Mouse (Mus musculus) myocyte (in vitro differentiated cells): ENCODE measurements around the gene Olfr1161. TPM values are rescaled to one million over a fixed set of nuclear protein-coding genes. Genes with fewer than 3 reads are reported as not detected.

Source experiments
- H3K27me3 ChIP-seq: one replicate; pipeline ENCODE4 v1.6.1; 2011; ENCODE audit not compliant: control insufficient read depth, insufficient read depth, insufficient read length
- H3K36me3 ChIP-seq: one replicate; pipeline ENCODE4 v1.6.1; 2011; ENCODE audit not compliant: control insufficient read depth, insufficient read depth
- H3K4me2 ChIP-seq: one replicate; pipeline ENCODE4 v1.6.1; 2011; ENCODE audit warnings: low read depth, control low read depth
- H3K4me3 ChIP-seq: one replicate; pipeline ENCODE4 v1.5.1; 2011; ENCODE audit warnings: mild to moderate bottlenecking, control low read depth, moderate library complexity
- H3K79me2 ChIP-seq: one replicate; pipeline ENCODE4 v1.6.1; 2011; ENCODE audit not compliant: control insufficient read depth, insufficient read depth
- H3ac ChIP-seq: one replicate; pipeline ENCODE4 v1.6.1; 2011; ENCODE audit not compliant: control insufficient read depth, insufficient read length
- CEBPB ChIP-seq: IDR thresholded peaks from 2 replicates; pipeline ENCODE4 v1.6.1; 2011; ENCODE audit warnings: mild to moderate bottlenecking, moderate library complexity; ENCODE audit not compliant: poor library complexity, insufficient read depth, severe bottlenecking
- E2F4 ChIP-seq: IDR thresholded peaks from one replicate; pipeline ENCODE4 v1.6.1; 2011; ENCODE audit warnings: mild to moderate bottlenecking, control low read depth, moderate library complexity; ENCODE audit not compliant: insufficient read depth
- MAX ChIP-seq: IDR thresholded peaks from one replicate; pipeline ENCODE4 v1.6.1; 2011; ENCODE audit warnings: low read depth, mild to moderate bottlenecking, control low read depth
- MYOD1 ChIP-seq, 3 experiments: IDR thresholded peaks; one replicate each; pipeline ENCODE4 v1.6.1; 2011; ENCODE audit warnings: control low read depth in 2 of 3, low read depth in 2 of 3, mild to moderate bottlenecking in 2 of 3, moderate library complexity in 1 of 3; ENCODE audit not compliant: insufficient read length in 2 of 3, control insufficient read depth in 1 of 3
- MYOG ChIP-seq, 3 experiments: IDR thresholded peaks; one replicate each; pipeline ENCODE4 v1.6.1; 2011; ENCODE audit warnings: control low read depth in 2 of 3, low read depth in 2 of 3, mild to moderate bottlenecking in 2 of 3; ENCODE audit not compliant: insufficient read length in 2 of 3, control insufficient read depth in 1 of 3, insufficient read depth in 1 of 3
- POLR2A ChIP-seq: IDR thresholded peaks from one replicate; pipeline ENCODE4 v1.6.1; 2011; ENCODE audit warnings: low read depth, mild to moderate bottlenecking, control low read depth, moderate library complexity; ENCODE audit not compliant: insufficient read length
- POLR2AphosphoS2 ChIP-seq: IDR thresholded peaks from one replicate; pipeline ENCODE4 v1.6.1; 2011; ENCODE audit warnings: low read depth, control low read depth; ENCODE audit not compliant: insufficient read length
- REST ChIP-seq: IDR thresholded peaks from one replicate; pipeline ENCODE4 v1.6.1; 2011; ENCODE audit warnings: mild to moderate bottlenecking, control low read depth, moderate library complexity; ENCODE audit not compliant: insufficient read depth, insufficient read length
- SRF ChIP-seq: IDR thresholded peaks from one replicate; pipeline ENCODE4 v1.6.1; 2011; ENCODE audit warnings: low read depth; ENCODE audit not compliant: control insufficient read depth, insufficient read length
- TCF12 ChIP-seq: IDR thresholded peaks from one replicate; pipeline ENCODE4 v1.6.1; 2011; ENCODE audit warnings: mild to moderate bottlenecking, control low read depth; ENCODE audit not compliant: poor library complexity, insufficient read depth, severe bottlenecking
- TCF3 ChIP-seq: IDR thresholded peaks from one replicate; pipeline ENCODE4 v1.6.1; 2011; ENCODE audit warnings: low read depth, control low read depth; ENCODE audit not compliant: insufficient read length
- USF1 ChIP-seq: IDR thresholded peaks from one replicate; pipeline ENCODE4 v1.6.1; 2011; ENCODE audit warnings: low read depth, mild to moderate bottlenecking, control low read depth, moderate library complexity
- polyA plus RNA-seq: library from polyadenylated mRNA; unstranded; fragments of >200 nt; fragmentation: generic; extraction: Trizol; gene quantifications from one replicate; pipeline ENCODE4 v1.2.1, GENCODE M21; 2012; ENCODE audit warnings: missing spikeins

Olfr1161 gene
- polyA plus RNA-seq, 1 experiment = not detected

DNA sequence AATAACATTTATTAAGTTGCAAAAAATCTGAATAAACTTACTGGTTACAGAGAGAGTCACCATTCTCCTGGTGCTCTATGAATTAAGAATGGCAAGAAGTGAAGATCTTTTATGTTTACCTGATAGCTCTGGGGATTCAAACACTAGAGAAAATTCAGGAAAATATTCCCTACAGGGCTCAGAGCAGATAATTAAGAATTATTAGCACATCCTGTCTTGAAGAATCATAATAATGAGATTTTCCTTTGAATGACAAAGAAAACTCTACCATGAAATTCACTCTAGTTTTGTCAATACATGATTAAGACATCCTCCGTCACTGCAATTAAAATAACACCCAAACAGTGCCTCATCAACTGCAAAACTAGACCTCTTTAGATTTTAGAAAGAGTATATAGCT, 28.5 kb downstream of the Olfr1161 start, which contains the start of gene Olfr1162:
Gene Olfr1162 (minus strand): TSS at position 101 of the 400 bp plus-strand sequence.
- H3K4me3 ChIP-seq = no peak within 1 kb of the TSS
- H3K79me2 ChIP-seq = no peaks in the 10 kb centered on the region
- H3K36me3 ChIP-seq = no peaks in the 10 kb centered on the region
- H3K27me3 ChIP-seq = no peaks in the 10 kb centered on the region
- TF ChIP-seq TCF3 = no peak
- TF ChIP-seq CEBPB = no peak
- TF ChIP-seq MAX = no peak
- no peak for TF ChIP-seq MYOG (IDR thresholded peaks at IDR 0.05; ENCODE audit: control insufficient read depth in 1 of 3, insufficient read depth in 1 of 3, insufficient read length in 2 of 3, low read depth in 2 of 3)
- TF ChIP-seq POLR2A = no peak
- no peak for TF ChIP-seq E2F4
- no peak for TF ChIP-seq POLR2AphosphoS2
- no peak for TF ChIP-seq MYOD1 (IDR thresholded peaks at IDR 0.05; ENCODE audit: control insufficient read depth in 1 of 3, insufficient read length in 2 of 3, low read depth in 2 of 3)
- TF ChIP-seq USF1 = no peak
- TF ChIP-seq TCF12 = no peak
- no peak for TF ChIP-seq REST
- TF ChIP-seq SRF = no peak
- H3K4me2 ChIP-seq = no peak within 1 kb of the TSS
- no peak within 1 kb of the TSS for H3ac ChIP-seq

DNA sequence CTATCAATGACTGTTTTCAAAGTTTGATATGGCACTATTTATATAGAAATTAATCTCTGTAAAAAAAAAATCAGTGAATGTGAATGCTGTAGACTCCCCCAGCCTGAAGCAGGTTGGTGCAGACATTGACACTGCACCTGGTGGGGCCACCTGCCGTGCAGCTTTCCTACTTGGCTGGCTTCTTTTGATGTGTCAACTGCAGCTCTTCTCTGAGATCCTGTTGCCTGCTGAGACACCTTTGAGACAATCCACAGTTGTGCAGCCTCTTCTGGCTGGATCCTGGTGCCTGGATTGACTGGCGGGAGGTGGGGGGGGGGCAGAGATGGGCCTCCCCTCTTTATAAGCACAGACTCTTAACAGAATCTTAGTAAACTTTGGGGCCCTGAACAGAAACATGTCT, 41.0 kb downstream of the Olfr1161 start:
- Histone ChIP-seq H3K27me3 (no peaks in the 10 kb centered on the region), H3K4me3 (no peak overlapping the region), H3K36me3 (no peaks in the 10 kb centered on the region), H3ac (no peak overlapping the region), H3K79me2 (no peaks in the 10 kb centered on the region), H3K4me2 (no peak overlapping the region)
- TF ChIP-seq POLR2AphosphoS2 = no peak
- TF ChIP-seq CEBPB = no peak
- TF ChIP-seq MAX = no peak
- TF ChIP-seq E2F4 = no peak
- no peak for TF ChIP-seq TCF3
- no peak for TF ChIP-seq USF1
- no peak for TF ChIP-seq REST
- TF ChIP-seq POLR2A = no peak
- no peak for TF ChIP-seq MYOG (IDR thresholded peaks at IDR 0.05; ENCODE audit: control insufficient read depth in 1 of 3, insufficient read depth in 1 of 3, insufficient read length in 2 of 3, low read depth in 2 of 3)
- TF ChIP-seq SRF = no peak
- TF ChIP-seq TCF12 = no peak
- TF ChIP-seq MYOD1 (IDR thresholded peaks at IDR 0.05; ENCODE audit: control insufficient read depth in 1 of 3, insufficient read length in 2 of 3, low read depth in 2 of 3) = no peak

DNA sequence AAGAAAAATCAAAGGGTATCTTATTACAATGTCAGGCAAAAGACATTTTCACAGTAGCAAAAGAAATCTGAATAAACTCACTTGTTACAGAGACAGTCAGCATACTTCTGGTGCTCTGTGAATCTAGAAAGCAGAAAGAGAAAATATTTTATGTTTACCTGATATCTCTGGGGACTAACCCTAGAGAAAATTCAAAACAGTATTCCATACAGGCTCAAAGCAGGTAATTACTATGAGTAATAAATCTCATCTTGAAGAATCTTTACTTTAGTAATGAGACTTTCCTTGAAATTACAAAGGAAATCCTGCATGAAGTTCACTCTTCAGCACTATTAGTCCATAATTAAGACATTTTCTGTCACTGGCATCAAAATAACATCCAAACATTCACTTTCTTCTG, 49.2 kb downstream of the Olfr1161 start, which contains the start of gene Olfr1163:
Gene Olfr1163 (minus strand): TSS at position 101 of the 400 bp plus-strand sequence.
- H3K4me2 ChIP-seq = no peak within 1 kb of the TSS
- H3K27me3 ChIP-seq = no peaks in the 10 kb centered on the region
- no peaks in the 10 kb centered on the region for H3K36me3 ChIP-seq
- H3ac ChIP-seq = no peak within 1 kb of the TSS
- H3K4me3 ChIP-seq = no peak within 1 kb of the TSS
- no peaks in the 10 kb centered on the region for H3K79me2 ChIP-seq
- TF ChIP-seq MYOG (IDR thresholded peaks at IDR 0.05; ENCODE audit: control insufficient read depth in 1 of 3, insufficient read depth in 1 of 3, insufficient read length in 2 of 3, low read depth in 2 of 3) (no peak), TCF3 (no peak), USF1 (no peak), SRF (no peak), MYOD1 (IDR thresholded peaks at IDR 0.05; ENCODE audit: control insufficient read depth in 1 of 3, insufficient read length in 2 of 3, low read depth in 2 of 3) (no peak), TCF12 (no peak), CEBPB (no peak), POLR2A (no peak), POLR2AphosphoS2 (no peak), MAX (no peak), REST (no peak), E2F4 (no peak)

Other genes with a start within 250 kb of the Olfr1161 start
- gene Olfr152, start 243.3 kb upstream of the Olfr1161 start, polyA plus RNA-seq = not detected
- gene Olfr1143, start 222.2 kb upstream of the Olfr1161 start, polyA plus RNA-seq = not detected
- gene Olfr1145, start 213.0 kb upstream of the Olfr1161 start, polyA plus RNA-seq = not detected
- gene Olfr1148, start 192.2 kb upstream of the Olfr1161 start, polyA plus RNA-seq = not detected
- gene Olfr1150-ps1, start 178.8 kb upstream of the Olfr1161 start, polyA plus RNA-seq = not detected
- gene Olfr1151, start 166.9 kb upstream of the Olfr1161 start, polyA plus RNA-seq = not detected
- gene Olfr1152, start 156.3 kb upstream of the Olfr1161 start, polyA plus RNA-seq = not detected
- not detected for gene Olfr1153, start 127.8 kb upstream of the Olfr1161 start, polyA plus RNA-seq
- not detected for gene Olfr1154, start 117.6 kb upstream of the Olfr1161 start, polyA plus RNA-seq
- not detected for gene Olfr1155, start 77.6 kb upstream of the Olfr1161 start, polyA plus RNA-seq
- not detected for gene Olfr1156, start 69.7 kb upstream of the Olfr1161 start, polyA plus RNA-seq
- gene Olfr1157, start 54.5 kb upstream of the Olfr1161 start, polyA plus RNA-seq = not detected
- gene Olfr74, start 48.1 kb upstream of the Olfr1161 start, polyA plus RNA-seq = not detected
- not detected for gene Olfr1158, start 32.7 kb upstream of the Olfr1161 start, polyA plus RNA-seq
- gene Olfr1160, start 14.5 kb upstream of the Olfr1161 start, polyA plus RNA-seq = not detected
- not detected for gene Olfr73, start 14.9 kb downstream of the Olfr1161 start, polyA plus RNA-seq
- not detected for gene Olfr1162, start 28.4 kb downstream of the Olfr1161 start, polyA plus RNA-seq
- not detected for gene Olfr1163, start 49.1 kb downstream of the Olfr1161 start, polyA plus RNA-seq
- gene Olfr1164, start 71.2 kb downstream of the Olfr1161 start, polyA plus RNA-seq = not detected
- gene Olfr1166, start 105.5 kb downstream of the Olfr1161 start, polyA plus RNA-seq = not detected
- gene Olfr1167, start 132.4 kb downstream of the Olfr1161 start, polyA plus RNA-seq = not detected
- gene Olfr1168, start 159.1 kb downstream of the Olfr1161 start, polyA plus RNA-seq = not detected
- gene Olfr1170, start 205.6 kb downstream of the Olfr1161 start, polyA plus RNA-seq = not detected